Mouse (Mus musculus): ENCODE results near the gene Asb1. TPM values are rescaled to one million over a fixed set of nuclear protein-coding genes. Genes with fewer than 3 reads are reported as not detected.
A peak's percentile ranks its signal among the peaks of the same experiment; 100 is the strongest.

Asb1 gene
- polyA plus RNA-seq (2012; rRNA removed), result 10.6 and 11.3 TPM in 2 replicates

GRCm38 (mm10) chr1:91540271-91540826, at the start of gene Asb1:
TSS of gene Asb1 (plus strand) at chr1:91540544.
- DNase-seq (ENCODE audit: low spot score), result peak; percentile 76

GRCm38 (mm10) chr1:91492740-91493139, 47.6 kb upstream of the Asb1 start:
- DNase-seq (ENCODE audit: low spot score), result no peak

GRCm38 (mm10) chr1:91493938-91494337, 46.4 kb upstream of the Asb1 start:
- DNase-seq (ENCODE audit: low spot score), result no peak

GRCm38 (mm10) chr1:91494457-91495140, 45.7 kb upstream of the Asb1 start, which contains the start of gene Traf3ip1:
TSS of gene Traf3ip1 (plus strand) at chr1:91494647.
- peak; percentile 89 for DNase-seq (ENCODE audit: low spot score)

- no peak for DNase-seq (ENCODE audit: low spot score)
Observed at GRCm38 (mm10) chr1:91495321-91495720, 45.0 kb upstream of the Asb1 start.

- no peak for DNase-seq (ENCODE audit: low spot score)
Observed at GRCm38 (mm10) chr1:91498579-91498978, 41.8 kb upstream of the Asb1 start.

- DNase-seq (ENCODE audit: low spot score), result no peak
Observed at GRCm38 (mm10) chr1:91504615-91505014, 35.7 kb upstream of the Asb1 start.

- no peak for DNase-seq (ENCODE audit: low spot score)
Observed at GRCm38 (mm10) chr1:91514916-91515315, 25.4 kb upstream of the Asb1 start.

GRCm38 (mm10) chr1:91515642-91516041, 24.7 kb upstream of the Asb1 start:
- no peak for DNase-seq (ENCODE audit: low spot score)

- no peak for DNase-seq (ENCODE audit: low spot score)
Observed at GRCm38 (mm10) chr1:91523759-91524158, 16.6 kb upstream of the Asb1 start.

GRCm38 (mm10) chr1:91525838-91526237, 14.5 kb upstream of the Asb1 start:
- DNase-seq (ENCODE audit: low spot score), result no peak

- DNase-seq (ENCODE audit: low spot score), result no peak
Observed at GRCm38 (mm10) chr1:91530166-91530565, 10.2 kb upstream of the Asb1 start.

GRCm38 (mm10) chr1:91532243-91532642, 8.1 kb upstream of the Asb1 start:
- DNase-seq (ENCODE audit: low spot score), result no peak

- no peak for DNase-seq (ENCODE audit: low spot score)
Observed at GRCm38 (mm10) chr1:91532892-91533291, 7.5 kb upstream of the Asb1 start.

GRCm38 (mm10) chr1:91533483-91533882, 6.9 kb upstream of the Asb1 start:
- DNase-seq (ENCODE audit: low spot score), result no peak

GRCm38 (mm10) chr1:91533961-91534723, 6.2 kb upstream of the Asb1 start:
- no peak for DNase-seq (ENCODE audit: low spot score)

GRCm38 (mm10) chr1:91537786-91538569, 2.4 kb upstream of the Asb1 start:
- no peak for DNase-seq (ENCODE audit: low spot score)

- DNase-seq (ENCODE audit: low spot score), result no peak
Observed at GRCm38 (mm10) chr1:91538570-91538929, 1.8 kb upstream of the Asb1 start.

GRCm38 (mm10) chr1:91539246-91539645, 1.1 kb upstream of the Asb1 start:
- DNase-seq (ENCODE audit: low spot score), result no peak

- peak; percentile 29 for DNase-seq (ENCODE audit: low spot score)
Observed at GRCm38 (mm10) chr1:91539704-91540270, 557 bp upstream of the Asb1 start.

- no peak for DNase-seq (ENCODE audit: low spot score)
Observed at GRCm38 (mm10) chr1:91541042-91541592, 773 bp downstream of the Asb1 start.
